Mouse (Mus musculus) liver, adult 2 months (tissue): ENCODE data around the gene Agps.
"Not testable (repeated sequence)": the region's sequence is repeated elsewhere in the genome, so short reads cannot be mapped to it uniquely, and the experiment has no call there.

ENCODE experiments used
- CTCF ChIP-seq: fragments of 200-500 bp; IDR thresholded peaks from 2 replicates; pipeline ENCODE4 v1.5.1; 2011; ENCODE audit warnings: low read depth, low read length, control low read depth
- POLR2A ChIP-seq: fragments of 200-500 bp; IDR thresholded peaks from 2 replicates; pipeline ENCODE4 v1.6.1; 2011; ENCODE audit warnings: low read length, control low read depth; ENCODE audit not compliant: insufficient read depth; ENCODE audit errors: extremely low read depth

DNA sequence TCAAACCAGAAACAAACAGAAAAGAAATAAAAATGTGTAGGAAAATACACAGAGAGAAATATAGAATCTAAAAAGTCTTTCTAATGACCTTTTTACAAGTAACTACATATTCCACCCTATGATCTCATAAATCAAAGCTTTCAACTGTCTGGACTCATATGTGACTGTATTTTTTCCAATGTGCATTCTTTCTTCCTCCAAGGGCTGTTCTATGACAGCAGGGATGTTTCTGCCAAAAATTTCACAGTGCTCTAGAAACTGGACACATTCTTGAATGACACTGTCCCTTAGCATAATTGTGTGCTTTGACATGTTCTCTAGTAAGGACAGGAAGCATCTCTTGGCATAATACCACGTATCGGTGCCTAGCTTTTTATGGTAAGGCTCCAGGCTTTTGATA is 144.1 kb downstream of the Agps start:
- TF ChIP-seq CTCF, POLR2A: not testable (repeated sequence)
